Mouse (Mus musculus) layer of hippocampus, adult 6 months (tissue): ENCODE results near the gene Card6. TPM values are rescaled to one million over a fixed set of nuclear protein-coding genes. Genes with fewer than 3 reads are reported as not detected.

ENCODE experiments used
- long read RNA-seq, 2 experiments: library from polyadenylated mRNA; unstranded; transcript quantifications; one replicate each; pipeline ENCODE4 v2.0.0; 2019 to 2020
- polyA plus RNA-seq: library from polyadenylated mRNA; unstranded; fragments of <200 nt; fragmentation: Nextera tagmentation; gene quantifications from 2 replicates; pipeline ENCODE4 v1.2.3, GENCODE M21; 2021

The Card6 gene
- 1.3 and 1.8 TPM in 2 replicates for polyA plus RNA-seq
- long read RNA-seq, experiment 1, partial matches to known transcripts = 0 of 1 reads
- long read RNA-seq, experiment 1, other reads (novel, unspliced or antisense) = 1 of 1 reads
- long read RNA-seq, experiment 2, partial matches to known transcripts = 2 of 5 reads
- long read RNA-seq, experiment 2, other reads (novel, unspliced or antisense) = 3 of 5 reads

DNA sequence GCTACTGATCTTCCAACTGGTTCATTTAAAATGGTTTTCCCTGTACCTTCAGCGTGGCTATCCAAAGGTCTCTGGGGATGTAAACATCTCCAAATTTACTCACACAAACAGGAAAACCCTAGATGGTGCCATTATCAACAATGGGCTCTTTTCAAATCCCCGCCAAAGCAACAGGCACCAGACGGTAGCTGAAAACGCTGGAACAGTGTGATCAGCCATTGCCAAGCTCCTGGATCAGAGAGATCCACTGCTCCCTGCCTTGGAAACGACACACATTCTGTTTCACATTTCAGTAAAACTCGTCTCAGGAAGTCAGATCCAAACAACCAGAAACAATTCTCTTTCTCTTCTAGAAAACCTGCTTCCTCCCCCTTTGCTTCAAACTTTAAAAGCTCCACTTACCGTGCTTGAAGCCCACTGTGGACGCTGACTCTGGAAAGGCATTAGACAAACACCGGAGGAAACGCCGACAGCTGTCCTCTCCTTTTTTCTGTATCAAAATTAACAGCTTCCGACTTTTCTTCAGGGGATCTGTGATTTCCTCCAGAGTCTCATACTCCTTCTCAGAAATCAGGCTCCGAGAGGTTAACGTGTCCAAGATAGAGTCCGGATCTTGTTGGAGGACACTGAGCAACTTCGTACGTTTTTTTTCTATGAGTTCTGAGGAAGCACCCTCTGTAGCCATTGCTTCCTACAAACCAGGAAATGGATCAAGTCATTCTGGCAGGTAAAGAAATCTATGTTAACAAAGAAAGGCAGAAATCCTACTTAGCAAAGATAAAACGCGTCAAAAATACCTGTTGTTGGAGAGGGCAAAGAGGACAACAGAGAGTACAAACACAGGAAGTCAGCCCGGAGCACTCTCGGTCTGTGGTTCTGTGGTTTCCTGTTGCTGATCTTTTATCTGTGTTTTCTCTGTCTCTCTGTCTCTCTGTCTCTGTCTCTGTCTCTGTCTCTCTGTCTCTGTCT lies at the start of gene Card6:
Card6 (minus strand) TSS at position 854 of the 969 bp plus-strand sequence.

DNA sequence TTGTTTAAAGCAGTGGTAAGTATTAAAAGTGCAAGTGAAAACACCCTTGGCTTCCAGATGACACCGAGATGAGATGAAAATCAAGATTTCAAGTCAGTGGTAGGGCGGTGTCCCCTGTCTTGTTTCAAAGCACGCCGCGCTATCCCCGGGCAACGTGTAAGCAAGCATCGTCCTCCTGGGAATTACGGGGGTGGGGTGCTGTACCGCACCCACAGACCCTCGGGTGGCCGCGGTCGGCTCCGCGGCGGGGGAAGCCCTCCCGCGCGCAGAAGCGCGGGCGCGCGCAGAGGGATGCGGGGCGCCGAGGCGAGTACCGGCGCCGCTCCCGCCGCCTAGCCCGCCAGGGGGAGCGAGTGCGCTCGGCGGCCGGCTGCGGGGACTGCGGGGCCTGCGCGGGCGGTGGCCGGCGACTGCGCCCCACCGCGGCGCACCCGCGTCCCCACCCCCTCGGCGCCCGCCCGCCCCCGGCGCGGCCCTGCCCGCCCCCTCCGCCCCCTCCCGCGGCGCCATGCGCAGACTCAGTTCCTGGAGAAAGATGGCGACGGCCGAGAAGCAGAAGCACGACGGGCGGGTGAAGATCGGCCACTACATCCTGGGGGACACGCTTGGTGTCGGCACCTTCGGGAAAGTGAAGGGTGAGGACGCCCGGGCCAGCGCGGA lies 35.2 kb upstream of the Card6 start, which contains the start of gene Prkaa1:
Prkaa1 (plus strand) TSS at position 501 of the 660 bp plus-strand sequence.

DNA sequence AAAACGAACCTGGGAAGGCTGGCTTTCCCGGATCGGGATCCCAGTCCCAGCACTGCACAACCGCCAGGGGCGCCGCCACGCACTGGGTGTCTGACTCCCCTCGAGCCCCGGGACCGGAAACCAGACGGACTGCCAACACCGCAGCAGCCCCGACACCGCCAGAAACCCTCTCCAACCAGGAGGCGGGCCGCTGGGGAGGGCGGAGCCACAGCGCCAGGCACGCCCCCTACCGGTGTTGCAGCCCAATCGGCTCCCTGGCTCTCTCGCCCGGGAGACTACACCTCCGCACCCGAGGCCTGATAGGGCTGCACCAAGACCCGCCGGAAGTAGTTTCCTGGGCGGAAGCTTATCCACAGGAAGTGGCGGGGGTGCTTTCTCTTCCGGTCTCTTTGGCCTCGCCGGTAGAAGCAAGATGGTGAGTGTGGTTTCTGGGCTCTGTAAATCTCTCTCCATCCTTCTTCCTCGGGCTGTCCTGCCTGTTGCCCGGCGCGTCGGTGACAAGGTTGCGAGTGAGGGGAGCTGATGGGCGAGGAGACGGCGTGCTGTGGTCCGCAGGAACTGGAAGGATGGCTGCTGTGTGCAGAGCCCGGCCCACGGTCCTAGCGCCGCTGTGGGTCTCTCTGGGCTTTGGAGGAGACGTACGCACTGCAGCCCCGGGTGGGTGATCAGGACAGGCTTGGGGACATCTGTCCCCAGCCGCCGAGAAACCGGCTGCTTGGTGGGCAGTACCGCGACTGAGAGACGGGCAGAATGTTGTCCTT lies 8.1 kb upstream of the Card6 start, which contains the start of gene Rpl37:
Rpl37 (plus strand) TSS at position 376 of the 761 bp plus-strand sequence.

DNA sequence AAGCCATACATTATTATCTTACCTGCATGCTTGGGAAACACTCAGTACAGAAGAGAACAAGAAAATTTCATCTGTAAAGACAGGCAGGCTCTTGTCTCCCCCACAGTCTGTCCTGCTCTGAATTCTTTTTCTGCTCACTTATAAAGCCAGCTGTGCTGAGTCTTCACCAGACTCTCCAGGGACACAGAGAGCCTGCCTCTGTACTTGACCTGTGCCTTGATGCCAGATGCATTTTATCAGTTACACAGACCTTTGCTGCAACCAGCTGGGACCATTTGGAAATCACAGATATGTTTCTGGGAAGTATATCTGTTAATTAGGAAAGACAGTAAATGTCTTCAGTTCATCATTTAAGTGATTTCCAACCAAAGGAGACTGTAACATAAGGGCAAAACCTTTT lies 44.7 kb downstream of the Card6 start, which contains the start of gene C7:
C7 (minus strand) TSS at position 106 of the 400 bp plus-strand sequence.

Other genes starting within 250 kb of the Card6 start
- not detected in 2 replicates for gene Mroh2b, start 209.8 kb downstream of the Card6 start, polyA plus RNA-seq
- gene C7, start 44.8 kb downstream of the Card6 start, polyA plus RNA-seq = 0.06 TPM in 1 of 2 replicates, not detected in the other
- 3,366 and 3,436 TPM in 2 replicates for gene Rpl37, start 8.1 kb upstream of the Card6 start, polyA plus RNA-seq
- gene Prkaa1, start 35.3 kb upstream of the Card6 start, polyA plus RNA-seq = 5.6 and 7.6 TPM in 2 replicates
- 73.4 and 74.7 TPM in 2 replicates for gene Ttc33, start 77.0 kb upstream of the Card6 start, polyA plus RNA-seq
- 0.79 and 0.87 TPM in 2 replicates for gene Ptger4, start 135.6 kb upstream of the Card6 start, polyA plus RNA-seq